Mouse (Mus musculus) lung, postnatal 4 days (tissue): ENCODE measurements around the gene Eif3l.

Experiments
- DNase-seq, 2 experiments: peaks; one replicate each; pipeline ENCODE4 v3.0.0; 2021

Eif3l gene

GRCm38 (mm10) chr15:79124331-79124875 is 49.4 kb downstream of the Eif3l start:
- DNase-seq: no peak

- DNase-seq: peak in 1 of 2 experiments; percentile 70
These were observed 51.4 kb downstream of the Eif3l start for GRCm38 (mm10) chr15:79126217-79126932.

GRCm38 (mm10) chr15:79127101-79127500 is 52.1 kb downstream of the Eif3l start:
- no peak for DNase-seq

GRCm38 (mm10) chr15:79128208-79128607 is 53.2 kb downstream of the Eif3l start:
- DNase-seq: no peak

GRCm38 (mm10) chr15:79129311-79129710 is 54.3 kb downstream of the Eif3l start:
- DNase-seq: no peak

GRCm38 (mm10) chr15:79130782-79131181 is 55.8 kb downstream of the Eif3l start:
- DNase-seq: peak; percentile 59 to 77

- DNase-seq: peak; percentile 76 to 84
These were observed 56.5 kb downstream of the Eif3l start for GRCm38 (mm10) chr15:79131442-79131841.

GRCm38 (mm10) chr15:79133191-79133661 is 58.2 kb downstream of the Eif3l start:
- DNase-seq: peak; percentile 37 to 59

GRCm38 (mm10) chr15:79134496-79135270 is 59.7 kb downstream of the Eif3l start:
- no peak for DNase-seq

GRCm38 (mm10) chr15:79135332-79135731 is 60.4 kb downstream of the Eif3l start:
- DNase-seq: no peak

GRCm38 (mm10) chr15:79135783-79136575 is 61.0 kb downstream of the Eif3l start:
- DNase-seq: peak in 1 of 2 experiments; percentile 44

GRCm38 (mm10) chr15:79139640-79140039 is 64.7 kb downstream of the Eif3l start:
- no peak for DNase-seq

- DNase-seq: peak; percentile 95 to 96
These were observed 66.0 kb downstream of the Eif3l start, which contains the start of the genes Polr2f and 1700088E04Rik for GRCm38 (mm10) chr15:79140866-79141565. Gene Polr2f, plus strand, starts transcription at chr15:79141009. Gene 1700088E04Rik, minus strand, starts transcription at chr15:79141253.

- DNase-seq: no peak
These were observed 66.6 kb downstream of the Eif3l start for GRCm38 (mm10) chr15:79141566-79141917.

GRCm38 (mm10) chr15:79143316-79143715 is 68.3 kb downstream of the Eif3l start:
- no peak for DNase-seq
